In genomic region chr3:88276121-88276520, GRCm38 (mm10) we compare ENCODE assay signal across 20 mouse cellular contexts. TPM values are rescaled to one million over a fixed set of nuclear protein-coding genes. Genes with fewer than 3 reads are reported as not detected.
"Had no signal": no experiment of that assay in that cellular context is flagged by ENCODE, and none has a peak within 500 bp of the region (broad histone marks: within the 10 kb centered on the region; RNA-seq: fewer than 3 reads in every experiment).

No protein-coding gene starts in this region.

- H3K27me3 ChIP-seq: heart, embryonic 13.5 days; heart, embryonic 15.5 days; hindbrain, embryonic 13.5 days; hindbrain, embryonic 15.5 days; kidney, embryonic 15.5 days; limb, embryonic 13.5 days; limb, embryonic 15.5 days; liver, embryonic 12.5 days had no signal

- H3K9me3 ChIP-seq: heart, embryonic 10.5 days; heart, embryonic 13.5 days; heart, embryonic 15.5 days; hindbrain, embryonic 13.5 days; hindbrain, embryonic 15.5 days; kidney, embryonic 15.5 days; limb, embryonic 13.5 days; limb, embryonic 15.5 days; liver, embryonic 12.5 days had no signal

- H3K9ac ChIP-seq: heart, embryonic 13.5 days; heart, embryonic 15.5 days; hindbrain, embryonic 13.5 days; hindbrain, embryonic 15.5 days; kidney, embryonic 15.5 days; limb, embryonic 13.5 days; limb, embryonic 15.5 days; liver, embryonic 12.5 days; liver, embryonic 14.5 days had no signal

- H3K27ac ChIP-seq: heart, embryonic 10.5 days; heart, embryonic 13.5 days; heart, embryonic 15.5 days; hindbrain, embryonic 13.5 days; hindbrain, embryonic 15.5 days; hindbrain, postnatal 0 days; kidney, embryonic 15.5 days; kidney, postnatal 0 days; limb, embryonic 13.5 days; limb, embryonic 15.5 days; liver, embryonic 12.5 days; liver, embryonic 14.5 days had no signal

- DNase-seq: gastrocnemius, postnatal 14 days; gastrocnemius, postnatal 36 days; heart, postnatal 36 days; kidney, adult 11 months had no signal

- H3K36me3 ChIP-seq: heart, embryonic 10.5 days; heart, embryonic 13.5 days; heart, embryonic 15.5 days; hindbrain, embryonic 13.5 days; hindbrain, embryonic 15.5 days; kidney, embryonic 15.5 days; limb, embryonic 13.5 days; limb, embryonic 15.5 days; liver, embryonic 12.5 days had no signal

- H3K4me3 ChIP-seq: heart, embryonic 10.5 days; heart, embryonic 13.5 days; heart, embryonic 15.5 days; hindbrain, embryonic 13.5 days; hindbrain, embryonic 15.5 days; kidney, embryonic 15.5 days; limb, embryonic 13.5 days; limb, embryonic 15.5 days; liver, embryonic 12.5 days had no signal

- H3K4me1 ChIP-seq: heart, embryonic 10.5 days; heart, embryonic 13.5 days; heart, embryonic 15.5 days; hindbrain, embryonic 13.5 days; hindbrain, embryonic 15.5 days; kidney, embryonic 15.5 days; limb, embryonic 13.5 days; limb, embryonic 15.5 days; liver, embryonic 12.5 days had no signal

RNA-seq across cellular contexts. Expression of gene Gm38392, which starts 10.9 kb away (rescaled TPM):
- polyA plus RNA-seq: heart, embryonic 13.5 days; heart, embryonic 15.5 days; heart, postnatal 0 days; hindbrain, embryonic 15.5 days; intestine, embryonic 16.5 days; large intestine, adult 2 months; liver, adult 2 months; liver, embryonic 14.5 days had no signal

RNA-seq across cellular contexts. Expression of gene Rhbg, which starts 21.6 kb away (rescaled TPM):
- polyA plus RNA-seq: heart, postnatal 0 days had no signal
